Mouse (Mus musculus): ENCODE measurements at regions not wholly inside any gene's neighbourhood (a gene's known extent, or its start where the extent isn't known, plus 50 kb on each side); places are given as distances from the start of the nearest gene placed in this dataset.

DNA sequence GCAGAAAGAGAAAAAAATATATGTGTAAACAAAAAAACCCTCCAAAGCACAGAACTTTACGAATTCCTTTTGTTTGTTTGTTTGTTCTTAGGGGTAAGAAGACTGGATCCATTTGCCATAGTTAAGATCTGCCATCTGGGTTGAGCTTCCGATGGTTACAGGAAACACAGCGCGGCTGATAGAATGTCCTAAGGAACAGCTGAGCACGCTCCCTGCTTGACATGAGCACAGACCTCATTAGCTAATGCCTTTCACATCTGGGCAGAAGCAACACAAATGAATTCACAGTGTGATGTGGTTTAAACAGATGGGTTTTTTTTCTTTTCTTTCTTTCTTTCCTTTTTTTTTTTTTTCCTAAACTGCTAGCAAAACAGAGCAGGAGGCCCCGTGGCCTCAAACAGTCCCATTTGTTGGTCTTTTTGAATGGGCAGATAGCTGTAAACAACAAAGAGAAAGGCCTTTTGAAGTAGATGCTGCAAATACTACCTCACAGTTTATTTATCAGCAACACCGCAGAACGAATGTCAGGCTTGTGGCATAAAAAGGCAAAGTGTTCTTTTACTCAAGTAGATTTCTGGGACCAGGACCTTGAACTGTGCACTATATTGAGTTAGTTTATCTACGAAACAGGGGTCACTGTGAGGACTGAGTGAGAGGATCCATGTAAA lies 61.0 kb upstream of the Raph1 start:
- peak; percentile 59 for DNase-seq (ENCODE audit: low spot score)

DNA sequence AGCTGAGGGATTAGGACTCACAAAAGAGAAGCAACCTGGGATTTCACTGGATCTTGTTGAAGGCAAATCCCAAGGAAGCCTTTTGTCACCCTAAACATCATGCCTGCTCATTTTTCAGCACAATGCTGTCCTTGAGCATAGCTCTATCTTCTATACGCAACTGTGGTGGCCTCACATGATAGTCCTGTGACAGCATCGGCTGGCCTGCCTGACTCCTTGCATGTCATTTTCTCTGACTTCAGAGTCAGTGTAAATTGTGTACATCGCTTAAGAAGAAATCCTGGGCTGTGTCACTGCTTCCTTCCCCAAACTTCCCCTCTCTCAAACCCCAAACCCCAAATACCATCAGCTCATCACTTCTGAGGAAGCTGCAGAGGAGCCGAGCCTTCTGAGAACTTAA lies 60.5 kb upstream of the Raph1 start:
- DNase-seq (ENCODE audit: low spot score) = peak; percentile 26

DNA sequence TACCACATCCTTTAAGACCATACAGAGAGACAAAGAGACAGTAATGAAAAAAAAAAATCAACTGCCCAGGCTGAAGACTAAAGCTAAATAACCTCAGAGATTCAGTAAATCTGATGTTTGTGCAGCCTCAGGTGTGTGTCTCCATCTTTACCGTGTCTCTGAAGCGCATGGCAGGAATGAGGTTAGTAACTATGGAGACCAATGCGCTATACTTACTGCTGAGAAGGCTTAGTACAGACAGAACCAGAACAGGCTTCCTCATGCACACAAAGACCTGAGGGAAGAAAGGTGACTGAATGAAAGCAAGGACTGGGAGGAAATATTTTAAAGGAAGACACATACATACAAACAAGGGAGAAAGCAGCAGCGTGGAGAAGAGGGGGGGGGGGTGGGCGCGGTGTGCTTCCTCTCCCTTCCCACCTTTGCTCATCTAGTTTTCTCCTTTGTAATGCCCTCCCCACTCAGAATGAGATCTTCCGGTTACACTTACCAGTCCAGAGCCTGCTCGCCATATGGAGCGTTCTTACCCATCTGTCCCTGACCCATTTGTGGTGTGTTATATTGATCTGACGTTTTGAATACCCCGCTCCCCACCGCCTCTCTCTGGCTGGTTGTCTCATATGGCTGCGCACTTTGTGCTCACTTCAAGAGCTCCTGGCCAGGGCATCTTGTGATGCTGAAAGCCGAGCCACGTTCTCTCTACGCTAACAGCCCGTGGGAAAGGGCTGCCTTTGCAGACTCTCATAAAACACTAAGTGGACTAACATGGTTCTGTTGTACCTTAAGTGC lies 59.0 kb upstream of the Raph1 start:
- peak; percentile 40 for DNase-seq (ENCODE audit: low spot score)

DNA sequence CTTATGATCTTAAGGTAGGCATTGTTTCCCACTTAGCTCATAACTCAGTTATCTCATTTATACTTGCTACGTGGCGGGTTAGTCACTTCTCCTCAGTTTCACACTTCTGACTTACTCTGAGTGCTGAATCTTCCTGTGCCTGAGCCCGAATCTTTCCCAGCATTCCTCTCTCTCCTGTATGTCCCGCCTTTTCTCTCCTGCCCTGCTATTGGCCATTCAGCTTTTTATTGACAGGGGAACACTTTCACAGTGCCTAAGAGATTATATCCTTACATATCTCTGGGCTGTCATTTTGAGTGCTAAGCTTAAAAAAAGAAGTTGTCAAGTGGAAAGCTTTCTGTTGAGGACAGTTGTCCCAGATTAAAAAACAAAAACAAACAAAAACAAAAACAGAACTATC lies 57.3 kb upstream of the Raph1 start:
- no peak for DNase-seq (ENCODE audit: low spot score)

DNA sequence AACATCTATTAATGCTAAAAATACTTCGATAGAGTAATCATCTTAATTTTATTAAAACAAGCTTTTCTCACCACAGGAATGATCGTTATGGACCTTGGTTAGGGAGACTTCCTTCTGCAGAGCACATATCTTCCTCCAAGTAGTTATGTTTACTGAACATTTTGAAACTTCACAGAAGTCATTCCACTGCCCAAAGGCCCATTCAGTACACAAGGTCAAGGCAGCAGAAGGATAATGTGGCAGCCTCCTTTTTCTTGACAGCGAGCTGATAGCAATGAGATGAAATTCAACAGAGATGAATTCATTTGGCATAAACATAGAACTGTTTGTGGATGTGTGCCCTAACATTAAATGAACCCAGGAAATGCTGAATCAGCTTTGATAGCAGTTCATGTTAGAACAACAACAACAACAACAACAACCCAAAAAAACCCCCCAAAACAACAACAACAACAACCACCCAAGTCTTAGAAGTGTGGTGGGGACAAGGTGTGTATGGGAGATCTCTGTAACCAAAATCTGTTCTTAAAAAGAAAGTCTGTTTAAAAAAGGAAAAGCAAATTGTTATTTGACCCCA lies 56.6 kb upstream of the Raph1 start:
- DNase-seq (ENCODE audit: low spot score) = no peak

DNA sequence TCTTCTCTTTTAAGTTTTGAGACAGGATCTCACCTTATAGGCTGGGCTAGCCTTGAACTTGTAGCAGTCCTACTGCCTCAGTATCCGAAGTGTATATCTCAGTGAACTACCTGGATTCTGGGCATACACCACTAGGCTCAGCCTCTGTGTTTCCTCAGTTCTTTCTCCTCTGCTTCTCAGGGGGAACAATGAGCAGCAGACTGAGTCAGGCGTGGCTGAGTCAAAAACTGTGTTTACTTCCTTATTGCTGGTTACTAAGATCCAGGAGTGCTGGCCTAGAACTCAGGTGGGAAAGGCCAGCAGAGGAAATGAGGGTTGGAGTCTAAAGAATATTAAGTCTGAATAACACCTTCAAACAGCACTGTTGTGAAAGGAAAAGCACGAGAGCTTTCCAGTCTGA lies 54.9 kb upstream of the Raph1 start:
- DNase-seq (ENCODE audit: low spot score) = no peak

DNA sequence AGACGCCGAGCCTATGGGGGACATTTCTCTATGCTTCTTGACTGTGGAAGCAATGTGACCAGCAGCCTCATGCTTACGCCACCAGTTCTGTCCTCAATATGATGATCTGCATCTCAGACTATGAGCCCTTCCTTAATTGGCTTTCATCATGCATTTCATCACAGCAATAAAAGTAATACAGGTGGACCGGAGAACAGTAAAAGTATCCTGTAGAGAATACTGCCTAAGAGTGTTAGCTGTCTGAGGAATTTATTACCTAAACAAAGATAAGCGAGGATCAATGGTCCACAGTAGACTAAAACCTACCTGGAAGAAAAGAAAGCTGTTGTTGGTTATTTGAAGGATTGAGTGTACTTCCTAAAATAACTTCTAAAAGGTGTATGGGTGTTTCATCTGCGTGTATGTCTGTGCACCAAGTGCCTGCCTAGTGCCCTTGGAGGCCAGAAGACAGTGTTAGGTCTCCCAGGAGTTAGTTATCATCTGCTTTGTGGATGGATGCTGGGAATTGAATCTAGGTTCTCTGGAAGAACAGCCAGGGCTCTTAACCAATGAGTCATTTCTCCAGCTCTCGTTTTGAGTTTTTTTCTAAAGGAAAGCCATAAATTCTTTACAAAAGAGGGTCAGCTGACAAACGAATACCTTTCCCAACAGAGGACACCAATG lies 54.3 kb upstream of the Raph1 start:
- no peak for DNase-seq (ENCODE audit: low spot score)

DNA sequence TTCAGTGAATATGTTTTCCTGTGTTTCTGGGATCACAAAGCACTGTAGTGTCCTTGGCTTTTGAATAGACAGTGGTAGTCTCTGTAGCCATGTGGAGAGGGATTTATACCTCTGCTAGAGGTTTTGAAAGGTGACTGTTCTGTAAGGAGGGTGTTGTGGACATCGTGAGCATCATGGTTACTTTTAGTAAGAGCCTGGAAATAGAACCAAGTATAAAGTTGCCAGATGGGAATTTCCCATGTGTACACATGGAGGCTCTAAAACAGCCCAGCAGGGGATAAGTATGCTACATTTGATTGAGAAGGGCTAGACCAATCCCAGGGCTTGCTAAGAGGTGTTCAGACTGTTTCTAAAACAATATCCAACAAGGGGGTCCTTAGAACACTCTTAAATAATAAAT lies 51.5 kb upstream of the Raph1 start:
- DNase-seq (ENCODE audit: low spot score) = no peak

DNA sequence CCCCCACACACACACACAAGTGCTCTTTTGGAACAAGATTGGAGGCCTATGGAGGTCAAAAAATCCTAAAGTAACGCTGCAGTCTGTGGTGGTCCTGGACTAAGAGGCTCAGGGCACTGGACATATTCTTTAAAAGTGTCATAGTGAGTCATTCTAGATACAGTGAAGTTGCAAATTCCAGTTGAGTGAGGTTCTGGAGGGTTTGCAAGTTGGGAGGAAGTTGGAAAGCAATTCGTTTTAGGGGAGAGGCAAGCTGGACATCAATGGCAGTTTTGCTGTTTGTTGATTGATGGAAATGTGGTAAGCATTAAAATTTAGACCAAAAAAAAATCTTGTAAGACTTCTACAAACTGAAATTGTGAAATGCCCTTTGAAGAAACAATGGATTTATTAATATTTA lies 50.0 kb upstream of the Raph1 start:
- no peak for DNase-seq (ENCODE audit: low spot score)

Measured in embryo, embryonic 10.5 days (tissue).